Mouse (Mus musculus) CH12.LX (cell line): Measurements from ENCODE around the gene Elovl6. TPM values are rescaled to one million over a fixed set of nuclear protein-coding genes. Genes with fewer than 3 reads are reported as not detected.

Source experiments
- DNase-seq: peaks from one replicate; pipeline ENCODE4 v3.0.0-alpha.2; 2013; ENCODE audit errors: extremely low read depth
- H3K27ac ChIP-seq: 2 replicates; pipeline ENCODE4 v1.5.1; 2012; ENCODE audit warnings: low read depth, mild to moderate bottlenecking, control low read depth, moderate library complexity; ENCODE audit not compliant: insufficient read depth
- H3K27me3 ChIP-seq: replicated peaks from 2 replicates; pipeline ENCODE3; 2012; ENCODE audit warnings: inconsistent platforms
- H3K36me3 ChIP-seq, 2 experiments: replicated peaks in 1 of 2; 2 replicates each; pipeline versions ENCODE3 to v1.6.1; 2012; ENCODE audit warnings: inconsistent platforms in 1 of 2, low read length in 1 of 2, mild to moderate bottlenecking in 1 of 2, mixed read lengths in 1 of 2, moderate library complexity in 1 of 2; ENCODE audit not compliant: control insufficient read depth in 1 of 2, insufficient read depth in 1 of 2
- H3K4me1 ChIP-seq, 2 experiments: 2 replicates each; pipeline ENCODE4 v1.6.1; 2012; ENCODE audit warnings: inconsistent platforms in 1 of 2, moderate library complexity in 1 of 2; ENCODE audit not compliant: insufficient read depth in 2 of 2, control insufficient read depth in 1 of 2
- H3K4me2 ChIP-seq: 2 replicates; pipeline ENCODE4 v1.6.1; 2012; ENCODE audit warnings: low read depth, mild to moderate bottlenecking, control low read depth; ENCODE audit not compliant: poor library complexity, insufficient read depth, severe bottlenecking
- H3K4me3 ChIP-seq, 3 experiments: fragments of 150-350 bp in 1 of 3; sonication (generic) in 1 of 3; replicated peaks in 1 of 3; 2 replicates each; pipeline versions ENCODE3 to v1.5.1; 2011 to 2012; ENCODE audit warnings: low read depth in 2 of 3, low read length in 2 of 3, mild to moderate bottlenecking in 2 of 3, moderate library complexity in 2 of 3, control low read depth in 1 of 3, improper control_type of control experiment in 1 of 3, inconsistent platforms in 1 of 3, mixed read lengths in 1 of 3; ENCODE audit not compliant: poor library complexity in 1 of 3
- H3K79me2 ChIP-seq: replicated peaks from 2 replicates; pipeline ENCODE4 v1.6.1; 2012; ENCODE audit warnings: mild to moderate bottlenecking, moderate library complexity; ENCODE audit not compliant: control insufficient read depth, poor library complexity, insufficient read depth, severe bottlenecking; ENCODE audit errors: extremely low read depth
- H3K9ac ChIP-seq: 2 replicates; pipeline ENCODE4 v1.6.1; 2012; ENCODE audit warnings: low read depth, mild to moderate bottlenecking, control low read depth, moderate library complexity; ENCODE audit not compliant: insufficient read depth
- H3K9me3 ChIP-seq: replicated peaks from 2 replicates; pipeline ENCODE3; 2012; ENCODE audit warnings: low read length, inconsistent platforms, mixed read lengths
- BHLHE40 ChIP-seq: IDR thresholded peaks from 2 replicates; pipeline ENCODE4 v1.6.1; 2011; ENCODE audit warnings: mild to moderate bottlenecking, low read depth, low read length, improper control_type of control experiment
- CTCF ChIP-seq, 2 experiments: IDR thresholded peaks in 1 of 2; conservative IDR thresholded peaks in 1 of 2; 2 replicates each; pipeline ENCODE4 v1.5.1; 2011 to 2012; ENCODE audit warnings: low read depth in 2 of 2, low read length in 2 of 2, improper control_type of control experiment in 1 of 2, inconsistent platforms in 1 of 2, mild to moderate bottlenecking in 1 of 2, moderate library complexity in 1 of 2
- ELF1 ChIP-seq: IDR thresholded peaks from 2 replicates; pipeline ENCODE4 v1.6.1; 2014; ENCODE audit warnings: low read depth, mild to moderate bottlenecking, inconsistent platforms, low read length, improper control_type of control experiment
- KAT2A ChIP-seq: IDR thresholded peaks from 2 replicates; pipeline ENCODE4 v1.6.1; 2012; ENCODE audit warnings: low read length, improper control_type of control experiment, inconsistent platforms; ENCODE audit not compliant: insufficient replicate concordance
- MAFK ChIP-seq: IDR thresholded peaks from 2 replicates; pipeline ENCODE4 v1.6.1; 2011; ENCODE audit warnings: low read length, improper control_type of control experiment; ENCODE audit not compliant: insufficient replicate concordance
- MAX ChIP-seq: IDR thresholded peaks from 2 replicates; pipeline ENCODE4 v1.6.1; 2011; ENCODE audit warnings: low read length, improper control_type of control experiment
- MAZ ChIP-seq: IDR thresholded peaks from 2 replicates; pipeline ENCODE4 v1.6.1; 2012; ENCODE audit warnings: low read depth, mild to moderate bottlenecking, inconsistent platforms, low read length, improper control_type of control experiment, moderate library complexity
- MEF2A ChIP-seq: IDR thresholded peaks from 2 replicates; pipeline ENCODE4 v1.6.1; 2014; ENCODE audit warnings: low read depth, mild to moderate bottlenecking, inconsistent platforms, low read length, improper control_type of control experiment, borderline replicate concordance
- MXI1 ChIP-seq: IDR thresholded peaks from 2 replicates; pipeline ENCODE4 v1.6.1; 2011; ENCODE audit warnings: mild to moderate bottlenecking, low read depth, low read length, improper control_type of control experiment
- MYC ChIP-seq: IDR thresholded peaks from 2 replicates; pipeline ENCODE4 v1.6.1; 2011; ENCODE audit warnings: low read depth, mild to moderate bottlenecking, improper control_type of control experiment, low read length
- RCOR1 ChIP-seq: conservative IDR thresholded peaks from 2 replicates; pipeline ENCODE4 v1.6.1; 2012; ENCODE audit warnings: low read depth, mild to moderate bottlenecking, inconsistent platforms, low read length, improper control_type of control experiment
- SIN3A ChIP-seq: IDR thresholded peaks from 2 replicates; pipeline ENCODE4 v1.6.1; 2012; ENCODE audit warnings: low read length, improper control_type of control experiment, inconsistent platforms
- SMC3 ChIP-seq: IDR thresholded peaks from 2 replicates; pipeline ENCODE4 v1.6.1; 2011; ENCODE audit warnings: low read depth, low read length, improper control_type of control experiment
- TCF12 ChIP-seq: IDR thresholded peaks from 2 replicates; pipeline ENCODE4 v1.6.1; 2014; ENCODE audit warnings: low read depth, mild to moderate bottlenecking, inconsistent platforms, low read length, improper control_type of control experiment
- ZC3H11A ChIP-seq: IDR thresholded peaks from 2 replicates; pipeline ENCODE4 v1.6.1; 2012; ENCODE audit warnings: low read depth, mild to moderate bottlenecking, inconsistent platforms, low read length, improper control_type of control experiment
- ZKSCAN1 ChIP-seq: IDR thresholded peaks from 2 replicates; pipeline ENCODE4 v1.6.1; 2012; ENCODE audit warnings: low read depth, inconsistent platforms, low read length, improper control_type of control experiment, borderline replicate concordance
- ZMIZ1 ChIP-seq: IDR thresholded peaks from 2 replicates; pipeline ENCODE4 v1.6.1; 2012; ENCODE audit warnings: low read depth, mild to moderate bottlenecking, inconsistent platforms, low read length, improper control_type of control experiment
- dilution Hi-C: fragments of 300-500 bp; cut with MboI; formaldehyde crosslinking; loops from 2 replicates; pipeline ENCODE4 v1.14.3; 2020; ENCODE audit warnings: low sequenced_read_pairs; ENCODE audit not compliant: extremely low pct_unique_long_range_greater_than_20kb, extremely low pct_ligation_motif_present
- in situ Hi-C: fragments of 300-500 bp; cut with MboI; formaldehyde crosslinking; loops from 3 replicates; pipeline ENCODE4 v1.14.3; 2019; ENCODE audit warnings: low sequenced_read_pairs, low pct_ligation_motif_present, low pct_unique_long_range_greater_than_20kb, mixed read lengths
- polyA plus RNA-seq: library from polyadenylated mRNA; unstranded; fragments of >175 nt; gene quantifications from 2 replicates; pipeline ENCODE4 v1.2.1, GENCODE M21; 2012; ENCODE audit warnings: low read depth; ENCODE audit not compliant: insufficient read length
- total RNA-seq, 2 experiments: library from RNA; depleted of rRNA; stranded (reverse); fragments of 300-350 nt in 1 of 2; fragments of >200 nt in 1 of 2; gene quantifications; 2 replicates each; pipeline ENCODE4 v1.2.3; 2012 to 2014

Elovl6 gene
- total and polyA plus RNA-seq, 3 experiments = 1.7 to 6.8 (median 6.0) TPM

DNA sequence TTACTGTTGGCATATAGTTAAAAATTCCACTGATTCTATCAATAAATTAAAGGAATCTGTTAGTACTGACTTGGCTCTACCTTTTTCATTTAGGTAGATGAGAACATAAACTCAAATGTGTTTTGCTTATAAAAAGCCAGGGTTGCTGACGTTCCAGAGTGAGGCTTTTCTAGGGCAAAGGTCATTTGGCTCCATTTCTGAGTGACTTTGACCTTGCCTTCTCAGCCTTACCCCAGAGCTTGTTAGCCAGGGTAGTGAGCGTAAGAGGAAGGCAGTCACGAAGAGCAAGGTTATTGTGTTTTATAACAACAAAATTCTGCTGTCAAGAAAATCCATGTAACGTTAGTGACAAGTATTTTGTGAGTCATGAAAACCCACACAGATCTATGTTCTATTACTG lies 50.3 kb downstream of the Elovl6 start:
- Histone ChIP-seq H3K27ac (no peak overlapping the region), H3K27me3 (no peaks in the 10 kb centered on the region), H3K4me1 (peaks cover 0 to 5% of the 10 kb centered on the region in 2 experiments; a peak in 1 of 4 replicates), H3K36me3 (peaks cover 0 to 2% of the 10 kb centered on the region in 2 experiments), H3K4me2 (no peak overlapping the region), H3K4me3 (no peak overlapping the region), H3K79me2 (no peaks in the 10 kb centered on the region), H3K9ac (no peak overlapping the region), H3K9me3 (no peaks in the 10 kb centered on the region)
- no peak for DNase-seq
- TF ChIP-seq ZC3H11A (no peak), ZKSCAN1 (no peak), MAZ (no peak), MYC (no peak), ELF1 (no peak), TCF12 (no peak), MXI1 (no peak), SMC3 (no peak), ZMIZ1 (no peak)
- dilution Hi-C loops (no loop called here), in situ Hi-C loops (no loop called here)

- no peak for TF ChIP-seq MEF2A
- no peak for TF ChIP-seq SIN3A
- TF ChIP-seq MAZ = no peak
- no peak for TF ChIP-seq MAX
- TF ChIP-seq TCF12 = no peak
- TF ChIP-seq MAFK = no peak
- no peak for TF ChIP-seq KAT2A
- no peak for TF ChIP-seq BHLHE40
- no peak for TF ChIP-seq SMC3
- TF ChIP-seq RCOR1 = no peak
- TF ChIP-seq CTCF (conservative IDR thresholded peaks at IDR 0.05 in 1 of 2, IDR thresholded peaks at IDR 0.05 in 1 of 2; ENCODE audit: low read depth in 2 of 2, low read length in 2 of 2) = no peak
- peaks cover 0 to 5% of the 10 kb centered on the region in 2 experiments; a peak in 1 of 4 replicates for H3K4me1 ChIP-seq
- H3K27ac ChIP-seq = no peak overlapping the region
- H3K79me2 ChIP-seq = no peaks in the 10 kb centered on the region
- no peaks in the 10 kb centered on the region for H3K9me3 ChIP-seq
- no peak overlapping the region for H3K4me2 ChIP-seq
- peaks cover 0 to 2% of the 10 kb centered on the region in 2 experiments for H3K36me3 ChIP-seq
- no peak overlapping the region for H3K9ac ChIP-seq
- in situ Hi-C loops (no loop called here), dilution Hi-C loops (no loop called here)
- H3K4me3 ChIP-seq = no peak overlapping the region
- DNase-seq = no peak
- H3K27me3 ChIP-seq = no peaks in the 10 kb centered on the region
These were observed 51.1 kb downstream of the Elovl6 start for GRCm38 (mm10) chr3:129583290-129583689.
